Mouse (Mus musculus) hematopoietic stem cell, adult 5-6 weeks (primary cell): ENCODE measurements around the gene Coq9. TPM values are rescaled to one million over a fixed set of nuclear protein-coding genes. Genes with fewer than 3 reads are reported as not detected.
A peak's percentile ranks its signal among the peaks of the same experiment; 100 is the strongest.

ENCODE experiments used
- ATAC-seq, 2 experiments: fragments of 125-278 bp in 1 of 2; replicated peaks in 1 of 2; 2 replicates each; pipeline ENCODE4 v1.8.0; 2016 to 2017; ENCODE audit warnings: inconsistent platforms in 2 of 2, mild to moderate bottlenecking in 2 of 2, moderate number of reproducible peaks in 2 of 2, low read depth in 1 of 2, moderate TSS enrichment in 1 of 2; ENCODE audit not compliant: low FRiP score in 2 of 2, poor library complexity in 2 of 2, severe bottlenecking in 2 of 2, insufficient read depth in 1 of 2, low TSS enrichment in 1 of 2
- total RNA-seq: library from RNA; stranded (forward); fragments of 172-1452, 232-1000 nt; gene quantifications from 2 replicates; pipeline ENCODE4 v1.2.3, GENCODE M21; 2017

The Coq9 gene
- 33.1 and 39.4 TPM in 2 replicates for total RNA-seq

GRCm38 (mm10) chr8:94837662-94838574 is at the start of gene Coq9, which contains the start of gene Ciapin1:
Gene Coq9, plus strand, starts transcription at chr8:94838321.
Gene Ciapin1, minus strand, starts transcription at chr8:94838358.
- ATAC-seq = peak; percentile 97 to 98

DNA sequence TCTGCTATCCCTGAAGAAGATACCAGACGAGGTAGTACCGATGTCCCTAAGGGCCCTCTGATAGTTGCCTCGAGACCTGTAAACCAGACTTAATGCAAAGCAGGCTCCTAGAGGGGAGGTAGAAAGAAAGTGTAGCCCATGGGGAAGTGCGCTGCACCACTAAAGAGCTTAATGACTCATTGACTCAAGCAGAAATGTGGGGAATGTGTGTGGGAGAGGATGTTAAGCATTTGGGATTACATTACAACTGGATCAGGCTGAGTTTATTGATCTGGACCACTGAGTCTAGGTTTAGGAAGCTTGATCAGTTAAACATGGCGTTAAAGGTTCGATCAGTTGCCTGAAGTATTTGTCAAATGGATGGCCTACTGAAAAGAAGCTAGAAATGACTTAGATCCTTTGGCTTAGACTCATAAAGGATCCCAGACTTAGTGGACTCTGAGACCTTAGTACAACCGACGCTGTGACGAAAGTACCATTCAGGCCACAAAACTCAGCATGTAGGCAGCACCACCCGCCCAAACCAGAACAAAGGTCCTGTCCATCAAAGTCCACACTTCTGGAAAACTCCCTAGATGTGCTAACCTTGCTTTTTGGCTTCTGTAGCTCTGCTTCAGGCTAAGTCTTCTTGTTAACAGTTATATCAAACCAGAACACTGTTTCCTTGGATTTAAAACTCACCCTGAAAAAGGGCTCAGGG is 48.7 kb upstream of the Coq9 start:
- ATAC-seq = no peak

DNA sequence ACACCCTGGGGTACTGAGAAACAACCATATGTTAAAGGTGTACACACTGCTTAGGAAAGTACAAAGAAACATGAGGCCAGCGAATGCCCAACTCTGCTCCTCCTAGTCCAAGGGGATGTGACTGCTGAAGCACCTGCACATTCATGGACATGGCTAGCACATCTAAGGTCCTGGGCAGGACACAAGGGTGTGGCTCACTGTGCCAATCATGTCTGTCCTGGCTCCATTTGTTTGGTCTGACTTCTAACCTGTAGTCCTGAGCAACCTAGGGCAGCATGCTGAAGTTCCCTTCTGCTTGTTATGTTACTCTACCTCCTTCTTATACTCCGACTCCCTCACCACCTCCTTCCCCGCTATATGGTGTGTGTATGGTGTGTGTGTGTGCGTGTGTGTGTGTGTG is 43.8 kb upstream of the Coq9 start:
- ATAC-seq = no peak

GRCm38 (mm10) chr8:94794782-94795181 is 43.3 kb upstream of the Coq9 start:
- no peak for ATAC-seq

DNA sequence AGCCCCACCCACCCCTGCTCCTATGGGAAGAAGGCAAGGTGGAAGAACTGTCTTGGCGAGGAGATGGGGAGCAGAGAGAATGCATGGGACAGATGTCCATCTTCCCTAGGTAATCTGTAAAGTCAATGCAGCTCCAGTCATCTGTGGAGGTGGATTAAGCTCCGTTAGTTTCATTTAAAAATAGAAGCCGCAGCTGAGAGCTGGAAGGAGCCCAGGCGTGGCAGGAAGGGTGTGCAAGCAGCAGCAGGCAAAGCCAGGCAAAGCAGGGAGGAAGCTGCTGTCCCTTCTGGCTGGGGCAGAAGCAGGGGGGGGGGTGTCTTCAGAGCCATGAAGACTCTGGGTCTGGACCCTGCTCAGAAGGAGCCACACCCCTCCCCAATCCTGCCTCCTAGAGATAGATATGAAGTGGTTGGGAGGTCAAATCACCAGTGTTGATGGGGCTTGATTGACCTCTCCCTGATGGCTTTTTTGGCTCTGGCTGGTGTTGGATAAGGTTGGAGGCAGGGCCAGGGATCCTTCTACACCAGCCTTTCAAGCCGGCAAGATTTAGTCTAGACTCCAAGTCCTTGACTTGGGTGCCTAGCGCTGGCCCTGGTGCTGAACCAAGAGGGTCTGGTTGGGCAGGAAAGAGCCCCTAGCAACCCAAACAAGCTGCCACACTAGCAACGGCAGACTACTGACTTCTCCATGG is 37.7 kb upstream of the Coq9 start:
- peak; percentile 60 to 69; a peak in 3 of 4 replicates for ATAC-seq

GRCm38 (mm10) chr8:94801293-94802095 is 36.6 kb upstream of the Coq9 start:
- ATAC-seq = 0 out of 4 replicates have a peak, but pooled peaks have one; percentile 30 to 41

- ATAC-seq = no peak
Observed at GRCm38 (mm10) chr8:94802375-94802774, 35.7 kb upstream of the Coq9 start.

DNA sequence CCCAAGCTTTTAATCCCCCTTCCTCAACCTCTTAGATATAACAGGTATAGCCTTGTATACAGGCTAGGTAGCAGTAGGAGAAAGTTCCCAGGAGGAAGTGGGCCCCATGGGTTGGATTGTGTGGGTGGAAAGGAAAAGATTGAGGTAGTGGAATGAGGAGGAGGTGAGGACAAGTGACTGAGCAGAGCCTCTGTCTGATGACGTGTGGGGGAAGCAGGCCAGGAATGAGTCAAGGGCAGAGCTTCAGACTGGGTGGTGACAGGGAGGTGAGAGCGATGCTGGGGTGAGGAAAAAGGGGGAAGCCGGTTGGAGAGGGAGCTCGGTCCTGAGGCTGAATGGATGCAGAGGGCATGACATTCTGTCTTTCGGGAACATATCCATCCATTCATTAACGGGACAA is 34.6 kb upstream of the Coq9 start:
- no peak for ATAC-seq

DNA sequence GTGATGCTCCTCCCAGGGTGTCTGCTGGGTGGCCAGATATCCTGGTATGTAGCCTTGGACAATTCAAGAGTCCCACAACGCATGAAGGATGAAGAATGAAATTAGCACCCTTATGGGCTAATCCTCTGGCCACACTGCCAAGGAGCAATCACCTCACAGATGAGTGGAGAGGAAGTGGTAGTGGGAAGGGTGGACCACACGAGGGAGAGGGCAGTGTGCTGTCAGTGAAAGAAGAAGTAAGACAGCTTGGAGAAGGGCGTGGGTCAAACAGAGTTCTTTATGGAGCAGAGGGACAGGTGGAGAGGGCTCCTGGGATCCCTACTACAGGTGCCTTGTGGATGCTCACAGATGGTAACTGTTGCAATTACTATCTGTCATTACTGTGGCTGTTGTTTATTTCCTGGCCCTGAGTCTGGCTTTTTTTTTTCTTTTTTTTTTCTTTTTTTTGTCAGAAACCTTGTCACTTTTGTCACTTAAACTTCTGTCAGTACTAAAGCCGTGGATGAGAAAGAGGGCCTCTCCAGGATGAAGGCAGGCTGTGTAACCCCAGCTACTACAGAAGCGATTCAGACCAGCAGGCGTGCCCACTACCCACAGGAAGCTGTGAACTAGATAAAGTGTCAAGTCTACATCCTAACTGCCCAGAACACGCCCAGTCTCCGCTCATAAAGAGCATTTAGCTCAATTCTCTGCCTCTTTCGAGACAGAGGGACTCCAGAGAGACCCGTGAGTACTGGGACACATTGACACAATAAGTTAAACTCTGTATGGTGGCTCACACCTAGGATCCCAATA is 33.4 kb upstream of the Coq9 start:
- peak; percentile 35 to 37; a peak in 2 of 4 replicates for ATAC-seq

DNA sequence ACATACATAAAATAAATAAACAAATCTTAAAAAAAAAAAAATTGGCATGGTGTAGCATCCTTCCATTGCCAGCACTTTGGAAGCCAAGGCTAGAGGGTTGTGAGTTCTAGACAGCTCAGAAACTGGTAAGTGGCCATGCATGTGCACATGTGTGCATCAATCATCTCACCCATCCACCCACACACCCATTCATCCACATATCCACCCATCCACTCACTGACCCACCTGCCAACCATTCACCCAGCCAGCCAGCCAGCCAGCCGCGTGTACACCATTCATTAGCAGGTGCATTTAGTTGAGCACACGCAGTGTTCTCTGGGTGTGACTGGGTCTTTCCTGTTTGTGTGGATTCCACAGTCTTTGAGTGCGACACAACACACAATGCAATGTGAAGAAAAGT is 32.3 kb upstream of the Coq9 start:
- no peak for ATAC-seq

DNA sequence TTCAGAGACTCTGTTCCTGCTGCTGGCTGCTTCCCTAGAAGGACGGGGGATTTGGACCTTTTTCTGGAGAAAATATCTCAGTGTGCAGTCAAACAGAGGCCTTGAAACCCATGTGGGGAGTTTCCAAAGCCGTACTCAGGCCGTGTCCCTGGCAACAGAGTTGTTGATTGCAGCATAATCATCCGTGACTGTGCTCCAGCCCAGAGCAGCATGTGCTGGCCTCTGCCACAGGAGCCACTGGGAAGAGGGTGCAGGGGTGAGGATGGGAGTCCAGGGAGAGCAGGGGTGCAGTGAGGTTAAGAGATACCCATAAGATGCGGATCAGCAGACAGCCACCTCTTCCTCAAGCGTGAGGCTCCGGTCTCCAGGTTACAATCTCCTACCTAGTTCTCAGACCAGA is 30.6 kb upstream of the Coq9 start:
- no peak for ATAC-seq

DNA sequence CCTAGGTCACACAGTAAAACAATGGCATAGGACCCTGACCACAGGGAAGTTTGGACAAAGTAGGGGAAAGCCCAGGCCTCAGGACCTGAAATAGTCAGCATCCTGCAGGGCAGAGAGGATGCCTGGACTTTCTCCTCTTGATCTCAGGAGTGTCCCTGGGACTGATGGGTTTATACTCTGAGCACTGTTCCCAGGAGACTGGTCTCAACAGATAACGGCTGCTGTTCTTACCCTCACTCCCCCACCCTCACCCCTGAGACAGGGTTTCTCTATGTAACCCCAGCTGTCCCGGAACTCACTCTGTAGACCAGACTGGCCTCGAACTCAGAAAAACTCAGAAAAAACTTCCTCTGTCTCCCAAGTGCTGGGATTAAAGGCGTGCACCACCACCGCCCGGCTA is 29.7 kb upstream of the Coq9 start:
- no peak for ATAC-seq

DNA sequence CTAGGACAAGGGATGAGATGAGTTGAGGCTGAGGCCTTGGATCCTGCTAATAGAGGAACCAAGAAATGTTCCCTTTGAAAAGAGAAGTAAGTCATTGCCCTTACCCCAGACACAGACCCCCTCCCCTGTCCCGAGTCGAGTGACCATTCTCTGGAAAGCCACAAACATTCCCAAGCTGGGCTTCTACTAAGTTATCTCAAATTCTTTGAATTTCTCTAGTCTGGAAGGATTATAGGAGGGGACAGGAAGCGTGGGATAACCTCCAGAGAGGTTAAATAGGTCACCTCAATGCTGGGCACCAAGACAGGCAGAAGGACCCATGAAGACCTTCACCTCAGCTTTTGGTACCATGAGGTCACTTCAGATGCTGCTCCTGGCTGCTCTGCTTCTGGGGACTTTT is 28.0 kb upstream of the Coq9 start, which contains the start of gene Ccl17:
Ccl17 (plus strand) TSS at position 301 of the 400 bp plus-strand sequence.
- no peak for ATAC-seq

GRCm38 (mm10) chr8:94810855-94811254 is 27.3 kb upstream of the Coq9 start:
- ATAC-seq = no peak

DNA sequence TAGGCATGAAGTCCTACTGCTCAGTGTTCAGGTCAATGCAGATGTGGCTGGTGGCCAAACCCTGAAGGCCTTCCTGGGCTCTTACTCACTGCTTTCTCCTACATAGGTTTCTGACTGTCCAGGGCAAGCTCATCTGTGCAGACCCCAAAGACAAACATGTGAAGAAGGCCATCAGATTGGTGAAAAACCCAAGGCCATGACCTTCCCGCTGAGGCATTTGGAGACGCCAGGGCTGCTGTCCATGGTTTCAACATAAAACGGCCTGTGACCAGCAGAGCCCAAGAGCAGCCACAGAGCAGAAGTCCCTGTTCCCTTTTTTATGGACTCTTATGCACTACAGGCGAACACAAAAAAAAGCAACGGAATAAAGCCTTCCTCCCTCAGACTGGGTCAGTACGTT is 26.5 kb upstream of the Coq9 start:
- peak in 1 of 2 experiments; percentile 29; a peak in 1 of 4 replicates for ATAC-seq

- ATAC-seq = peak; percentile 58 to 59
Observed at GRCm38 (mm10) chr8:94812645-94813098, 25.4 kb upstream of the Coq9 start.
